Mouse (Mus musculus): ENCODE data around the gene Oaz1.

DNA sequence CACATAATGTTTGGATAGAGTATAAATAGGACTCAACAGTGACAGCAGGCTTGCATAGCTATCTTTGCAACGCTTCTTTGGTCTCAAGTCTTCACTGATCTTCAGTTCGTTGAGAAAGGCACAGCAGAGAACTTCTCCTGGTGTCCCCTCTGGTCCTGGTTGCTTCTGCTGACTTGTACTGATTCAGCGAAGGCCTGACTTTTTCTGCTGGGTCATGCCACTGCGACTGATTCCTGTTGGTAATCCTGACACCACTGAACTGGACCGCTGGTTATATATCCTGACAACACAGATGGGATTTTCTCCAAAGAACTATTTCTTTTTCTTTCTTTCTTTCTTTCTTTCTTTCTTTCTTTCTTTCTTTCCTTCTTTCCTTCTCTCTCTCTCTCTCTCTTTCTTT, 3.9 kb upstream of the Oaz1 start:
- no peak for TF ChIP-seq CTCF (IDR thresholded peaks at IDR 0.05; ENCODE audit: control insufficient read depth, insufficient read depth, low read length)
- no peak for TF ChIP-seq POLR2A (IDR thresholded peaks at IDR 0.05; ENCODE audit: borderline replicate concordance, control insufficient read depth, low read depth, low read length)
